Mouse (Mus musculus): ENCODE measurements around the gene Mapkbp1. TPM values are rescaled to one million over a fixed set of nuclear protein-coding genes. Genes with fewer than 3 reads are reported as not detected.
A peak's percentile ranks its signal among the peaks of the same experiment; 100 is the strongest.

The Mapkbp1 gene
- total RNA-seq, 4 experiments from 2014 or later: 42.3 to 51.3 (median 44.2) TPM

DNA sequence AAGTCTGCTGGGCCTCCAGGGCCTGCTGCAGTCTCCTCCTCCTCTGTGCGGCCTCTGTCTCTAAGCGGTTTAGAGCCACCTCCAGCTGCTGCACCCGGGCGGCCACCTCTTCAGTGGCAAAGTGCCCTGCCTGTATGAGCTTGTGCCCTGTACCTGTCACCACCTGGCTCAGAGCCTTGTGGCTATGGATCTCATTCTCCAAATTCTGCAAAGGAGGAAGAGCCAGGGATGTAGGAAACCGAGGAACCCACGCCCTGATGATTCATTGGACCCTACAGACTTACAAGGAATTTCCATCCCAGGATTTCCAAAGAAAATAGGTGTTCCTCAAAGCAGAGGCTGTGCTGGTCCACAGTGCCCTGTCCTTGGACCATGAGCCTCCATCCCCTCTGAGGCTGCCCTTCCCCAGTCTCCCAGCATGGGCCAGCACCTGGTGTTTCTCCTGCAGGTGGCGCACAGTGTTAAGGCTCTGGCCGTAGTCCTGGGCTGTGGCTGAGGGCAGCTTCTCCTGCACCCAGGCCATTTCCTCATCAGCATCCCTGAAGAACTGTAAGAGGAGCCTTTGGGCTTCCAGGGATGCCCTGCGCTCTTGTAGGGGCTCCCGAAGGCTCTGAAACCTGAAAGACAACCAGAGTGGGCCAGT, 77.3 kb downstream of the Mapkbp1 start:
- peak in 1 of 2 experiments; percentile 61 for DNase-seq (ENCODE audit: low spot score in 2 of 2)

DNA sequence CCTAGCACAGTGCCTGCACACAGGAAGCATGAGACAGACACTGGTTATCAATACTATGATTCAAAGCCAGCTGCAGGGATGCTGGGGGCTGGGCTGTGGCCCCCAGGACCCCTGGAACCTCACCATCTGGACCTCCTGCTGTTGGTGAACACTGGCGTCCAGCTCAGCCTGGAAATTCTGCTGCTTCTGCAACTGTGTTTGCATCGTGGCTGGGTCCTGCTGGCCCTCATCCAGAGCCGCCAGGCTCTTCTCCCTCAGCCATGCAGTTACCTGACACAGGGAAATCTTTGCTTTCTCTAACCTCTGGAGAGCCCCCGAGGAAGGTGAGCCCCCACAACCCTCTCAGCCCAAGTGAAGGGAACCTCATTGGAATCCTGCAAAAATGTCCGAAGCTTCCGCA, 78.9 kb downstream of the Mapkbp1 start:
- DNase-seq (ENCODE audit: low spot score in 2 of 2): no peak

DNA sequence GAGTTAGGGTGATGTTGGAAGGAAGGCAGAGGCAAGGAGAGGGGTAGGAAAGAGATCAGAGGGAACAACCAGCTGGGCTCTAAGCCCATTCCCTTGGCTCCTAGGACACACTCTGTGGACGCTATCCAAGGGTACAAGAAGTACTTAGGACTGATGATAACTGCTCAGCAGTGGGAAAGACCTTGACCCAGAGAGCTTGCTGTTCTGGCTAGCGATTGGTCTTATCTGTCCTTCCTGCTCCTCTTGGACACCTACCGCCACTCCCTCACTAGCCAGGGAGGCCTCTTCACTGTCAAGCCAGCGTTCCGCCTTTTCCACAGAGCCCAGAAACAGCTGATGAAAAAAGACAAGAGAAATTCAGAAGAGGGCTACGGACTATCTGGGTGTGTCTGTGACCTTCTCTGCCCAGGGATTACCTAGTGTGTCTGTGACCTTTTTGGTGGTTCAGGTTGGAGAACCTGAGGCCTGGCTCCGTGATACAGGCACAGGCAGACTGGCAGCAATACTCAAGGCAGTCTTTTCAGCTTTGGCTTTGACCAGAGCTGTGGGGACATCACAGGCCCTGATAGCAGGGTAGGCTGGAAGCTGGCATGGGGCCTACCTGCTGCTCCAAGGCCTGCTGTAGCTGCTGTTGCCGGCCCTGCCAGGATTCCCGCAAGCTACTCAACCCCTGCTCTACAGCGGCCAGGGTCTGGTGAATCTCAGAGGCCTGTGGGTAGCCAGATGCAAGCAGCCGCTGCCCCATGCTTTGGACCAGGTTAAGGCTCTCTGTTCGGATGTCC, 82.5 kb downstream of the Mapkbp1 start:
- no peak for DNase-seq (ENCODE audit: low spot score in 2 of 2)

DNA sequence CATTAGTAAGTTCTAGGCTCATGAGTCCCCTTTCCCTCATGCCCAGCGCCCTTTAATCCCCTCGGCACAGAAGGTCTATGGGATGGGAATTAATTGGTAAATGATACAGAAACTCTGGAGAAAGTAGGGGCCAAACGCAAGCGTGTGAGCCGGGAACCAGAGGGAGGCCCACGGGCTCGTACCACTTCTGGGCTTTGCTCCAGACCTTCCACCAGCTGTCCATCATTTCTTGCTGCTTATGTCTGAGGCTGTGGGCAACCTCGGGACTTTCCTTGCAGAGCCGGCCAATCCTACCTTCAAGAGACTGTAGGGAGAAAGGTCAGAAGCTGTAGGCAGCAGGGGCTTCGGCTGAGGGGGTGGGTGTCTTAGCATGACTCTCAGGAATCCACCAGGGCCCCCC, 83.4 kb downstream of the Mapkbp1 start:
- DNase-seq (ENCODE audit: low spot score in 2 of 2): no peak

DNA sequence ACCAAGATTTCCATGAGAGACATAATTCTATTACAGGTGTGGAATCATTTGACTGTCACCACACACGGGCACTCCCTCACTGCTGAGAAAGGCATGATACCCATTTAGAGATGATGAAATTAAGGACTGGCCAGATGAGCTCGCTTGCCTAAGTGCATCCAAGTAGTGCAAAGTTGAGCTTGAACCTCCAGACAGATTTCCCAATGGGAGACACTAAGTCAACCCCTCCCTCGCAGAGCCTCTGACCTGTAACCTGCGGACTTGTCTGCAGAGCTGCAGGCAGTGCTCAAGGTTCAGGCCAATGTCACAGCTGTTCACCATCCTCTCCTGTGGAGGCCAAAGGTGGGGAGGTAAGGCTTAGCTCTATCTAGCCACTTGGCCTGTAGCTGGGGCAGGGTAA, 86.3 kb downstream of the Mapkbp1 start:
- DNase-seq (ENCODE audit: low spot score in 2 of 2): no peak

DNA sequence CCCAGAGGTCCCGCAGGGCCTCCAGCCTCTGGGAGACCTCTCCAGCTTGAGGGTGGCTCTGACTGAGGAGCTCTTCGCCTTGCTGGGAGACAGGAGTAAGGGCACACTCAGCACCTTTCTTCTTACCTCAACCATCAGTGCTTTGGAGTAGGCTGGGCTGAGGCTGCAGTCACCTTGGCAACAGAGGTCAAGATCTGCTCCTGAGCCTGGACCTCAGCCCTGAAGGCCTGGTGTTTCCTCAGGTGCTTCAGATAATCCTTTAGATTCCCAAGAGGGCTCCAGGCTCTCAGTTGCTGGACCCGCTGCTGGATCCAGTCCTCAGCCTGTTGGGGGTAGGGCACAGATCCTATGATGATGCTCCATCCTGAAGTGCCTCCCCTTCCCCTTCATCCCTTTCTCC, 87.0 kb downstream of the Mapkbp1 start:
- DNase-seq (ENCODE audit: low spot score in 2 of 2): no peak

DNA sequence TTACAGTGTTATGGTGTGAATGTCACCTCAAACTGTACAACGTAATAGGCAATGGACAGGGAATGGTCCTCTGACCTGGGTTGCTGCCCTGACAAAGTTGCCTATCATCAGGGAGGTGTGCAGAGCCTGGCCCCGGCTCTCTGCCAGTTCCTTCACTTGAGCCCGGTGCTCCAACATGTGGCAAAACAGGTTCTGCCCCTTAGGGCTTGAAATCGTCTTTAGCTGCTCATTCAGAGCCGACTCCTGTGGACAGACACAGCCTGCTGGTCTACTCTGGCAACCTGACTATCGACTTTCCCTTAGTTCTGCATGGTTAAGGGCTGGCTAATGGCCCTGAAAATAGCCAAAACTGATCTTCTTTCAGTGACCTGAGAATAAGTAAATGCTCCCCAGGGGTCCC, 87.7 kb downstream of the Mapkbp1 start:
- no peak for DNase-seq (ENCODE audit: low spot score in 2 of 2)

DNA sequence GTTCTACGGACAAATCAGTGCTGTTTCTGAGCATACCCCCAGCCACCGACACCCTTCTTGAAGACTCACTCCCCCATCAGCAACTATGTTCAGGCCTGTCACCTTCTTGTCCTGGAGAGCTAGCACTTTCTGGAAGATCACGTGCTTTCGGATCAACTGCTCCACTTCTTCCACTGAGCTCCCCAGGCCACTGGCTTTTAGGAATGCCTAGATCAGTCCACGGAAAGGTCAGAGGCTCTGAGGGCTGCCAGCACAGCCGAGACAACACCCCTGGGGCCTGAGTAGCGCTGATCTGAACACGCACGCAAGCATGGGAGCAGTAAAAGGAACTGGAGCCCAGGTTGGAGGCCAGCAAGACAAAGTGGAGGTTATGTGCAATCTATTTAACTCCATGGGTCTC, 88.2 kb downstream of the Mapkbp1 start:
- no peak for DNase-seq (ENCODE audit: low spot score in 2 of 2)

DNA sequence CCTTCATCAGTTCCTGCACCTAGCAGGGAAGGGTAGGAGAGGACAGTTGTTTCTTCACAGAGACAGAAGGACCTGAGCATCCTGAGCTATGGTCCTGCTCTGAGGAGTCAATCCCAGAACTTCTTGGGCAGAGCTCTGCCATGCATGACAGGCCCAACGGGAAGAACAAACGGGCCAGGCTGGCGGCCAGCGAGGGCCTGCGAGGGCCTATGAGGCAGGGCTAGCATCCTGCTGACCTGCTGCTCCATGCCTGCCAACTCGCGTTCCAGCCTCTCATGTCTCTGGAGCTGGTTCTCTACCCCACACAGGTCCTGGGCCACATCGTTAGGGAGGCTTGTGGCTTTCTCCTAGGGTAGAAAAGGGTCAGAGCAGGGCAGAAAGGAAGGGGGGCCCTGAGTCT, 89.7 kb downstream of the Mapkbp1 start:
- no peak for DNase-seq (ENCODE audit: low spot score in 2 of 2)

DNA sequence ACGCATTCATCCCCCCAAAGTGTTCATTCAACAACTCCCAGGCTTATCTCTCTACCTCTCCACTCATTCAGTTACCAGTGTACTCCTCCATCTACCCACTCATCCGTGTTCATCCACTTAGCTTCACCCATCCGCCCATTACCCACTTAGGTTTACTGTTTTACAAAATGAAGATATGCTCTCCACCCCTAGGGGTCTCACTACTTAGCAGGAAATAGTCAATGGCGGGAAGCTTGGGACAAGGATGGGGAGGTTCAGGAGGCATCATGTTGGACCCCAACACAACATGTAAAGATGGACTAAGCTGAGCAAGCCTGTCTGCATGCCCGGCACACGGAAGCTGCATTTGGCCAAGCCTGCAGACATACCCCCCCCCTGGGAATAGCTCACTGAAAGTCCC, 92.1 kb downstream of the Mapkbp1 start:
- no peak for DNase-seq (ENCODE audit: low spot score in 2 of 2)

DNA sequence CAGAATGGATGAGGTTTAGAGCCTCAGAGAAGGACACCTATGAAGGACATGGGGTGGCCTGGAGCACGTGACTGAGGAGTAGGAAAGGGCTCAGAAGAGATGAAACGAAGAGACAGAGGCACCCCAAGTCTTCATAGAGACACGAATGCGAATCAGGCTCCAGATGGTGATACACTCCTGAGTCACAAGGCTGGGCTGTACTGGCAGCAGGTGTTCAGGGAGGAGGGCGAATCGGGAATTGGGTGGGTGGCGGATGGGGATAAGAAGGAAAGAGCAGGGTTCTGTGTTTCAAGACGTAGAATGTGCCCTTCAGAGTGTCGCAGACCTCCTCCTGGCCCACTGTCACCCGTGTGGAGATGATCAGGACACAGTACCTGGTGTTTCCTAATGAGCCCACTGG, 92.7 kb downstream of the Mapkbp1 start:
- no peak for DNase-seq (ENCODE audit: low spot score in 2 of 2)

DNA sequence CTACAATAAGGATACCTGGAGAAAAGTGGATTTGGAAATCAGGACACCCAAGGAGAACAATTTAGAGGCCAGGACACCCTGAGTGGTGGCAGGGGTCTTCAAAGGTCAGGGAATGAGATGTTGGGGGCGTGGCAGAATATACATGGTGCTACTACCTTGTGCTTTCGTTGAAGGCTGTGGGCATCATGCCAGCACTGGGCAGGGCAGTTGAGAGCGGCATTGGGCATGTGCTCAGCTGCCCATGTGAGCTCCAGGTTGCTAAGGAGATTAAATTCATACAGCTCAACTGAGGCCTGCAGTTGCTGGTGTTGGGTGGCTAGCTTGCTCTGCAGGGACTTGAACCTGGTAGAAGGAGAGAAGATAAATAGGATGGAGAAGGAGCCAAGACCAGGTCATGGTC, 93.7 kb downstream of the Mapkbp1 start:
- no peak for DNase-seq (ENCODE audit: low spot score in 2 of 2)

DNA sequence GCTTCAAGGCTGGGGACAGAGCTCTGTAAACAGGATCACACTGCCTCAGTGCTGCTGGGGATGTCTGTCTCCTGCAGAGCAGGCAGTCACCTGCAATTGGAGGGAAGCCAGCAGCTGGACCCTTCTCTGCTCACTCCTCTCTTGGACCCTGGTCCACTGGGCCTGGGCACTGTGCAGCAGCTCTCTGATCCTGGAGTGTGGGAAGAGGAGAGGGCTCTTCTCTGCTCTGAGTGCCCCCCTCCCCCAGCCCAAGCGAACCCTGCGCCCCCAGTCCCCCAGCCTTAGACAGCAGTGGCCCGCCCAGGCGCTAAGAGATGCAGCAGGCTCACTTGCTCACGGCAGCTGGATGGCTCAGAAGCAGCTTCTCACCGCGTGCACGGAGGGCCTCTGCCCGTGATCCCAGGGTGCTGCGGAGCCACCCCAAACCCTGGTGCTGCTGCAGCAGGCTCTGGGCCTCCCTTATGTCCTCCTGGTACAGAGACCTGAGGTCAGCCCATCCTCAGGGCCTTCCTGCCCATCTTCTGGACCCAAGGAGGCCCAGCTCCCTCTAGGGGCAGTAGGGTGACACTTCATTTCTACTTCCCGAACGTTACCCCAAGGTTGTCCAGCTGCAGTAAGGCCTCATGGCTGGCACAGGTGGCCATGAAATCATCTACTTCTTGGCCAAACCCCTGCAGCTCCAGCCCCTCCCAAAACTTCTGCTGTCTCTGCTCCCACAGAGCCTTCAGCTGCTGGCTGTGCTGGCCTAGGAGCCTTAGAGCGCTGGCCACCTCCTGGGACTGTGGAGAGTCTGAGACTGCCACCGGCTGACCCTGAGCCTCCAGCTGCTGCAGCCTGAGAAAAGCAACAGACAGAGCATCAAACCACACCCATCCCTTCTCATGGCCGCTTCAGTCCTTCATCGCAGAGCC, 96.3 kb downstream of the Mapkbp1 start:
- DNase-seq (ENCODE audit: low spot score in 2 of 2): no peak

DNA sequence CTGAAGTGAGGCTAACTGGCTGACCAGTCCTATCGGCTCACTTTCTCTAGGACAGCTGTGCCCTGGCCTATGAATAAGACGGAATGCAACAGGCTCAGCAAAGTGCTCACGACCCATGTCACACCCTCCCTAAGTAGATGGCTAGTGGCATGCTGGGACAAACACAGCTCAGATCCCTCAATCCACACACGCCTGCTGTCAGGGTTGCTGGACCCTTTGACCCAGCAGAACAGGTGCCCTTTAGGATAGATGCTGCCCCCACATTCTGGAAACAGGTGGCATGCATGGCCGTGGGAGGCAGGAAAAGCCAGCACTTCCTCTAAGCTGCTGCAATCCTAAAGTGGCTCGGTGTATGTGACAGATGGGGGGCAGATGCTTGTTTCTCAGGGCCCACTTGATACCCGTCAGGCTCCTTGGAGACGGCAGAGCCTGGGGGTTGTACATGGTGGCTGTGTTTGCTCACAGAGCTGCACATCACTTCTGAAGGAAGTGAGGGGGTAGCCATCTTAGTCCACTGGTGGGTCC, 97.0 kb downstream of the Mapkbp1 start:
- DNase-seq (ENCODE audit: low spot score in 2 of 2): peak in 1 of 2 experiments; percentile 84

DNA sequence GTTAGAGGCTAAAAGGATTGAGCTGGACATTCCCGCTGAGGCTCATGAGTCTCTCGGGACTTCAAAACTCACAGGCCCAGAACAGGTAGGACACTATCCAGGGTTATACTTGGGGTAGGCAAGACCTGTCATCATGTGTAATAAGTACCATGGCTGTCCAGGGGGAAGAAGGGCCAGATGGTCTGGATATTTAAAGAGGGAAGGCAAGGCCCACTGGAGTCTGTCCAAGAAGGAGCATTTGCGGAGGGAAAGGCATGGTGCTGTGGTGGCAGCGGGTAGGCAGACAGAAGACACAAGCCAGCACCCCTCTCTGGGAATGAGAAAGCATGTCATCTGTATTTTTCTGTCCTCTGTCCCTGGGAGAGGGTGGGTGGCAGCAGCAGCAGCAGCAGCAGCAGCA, 101.6 kb downstream of the Mapkbp1 start:
- no peak for DNase-seq (ENCODE audit: low spot score in 2 of 2)

DNA sequence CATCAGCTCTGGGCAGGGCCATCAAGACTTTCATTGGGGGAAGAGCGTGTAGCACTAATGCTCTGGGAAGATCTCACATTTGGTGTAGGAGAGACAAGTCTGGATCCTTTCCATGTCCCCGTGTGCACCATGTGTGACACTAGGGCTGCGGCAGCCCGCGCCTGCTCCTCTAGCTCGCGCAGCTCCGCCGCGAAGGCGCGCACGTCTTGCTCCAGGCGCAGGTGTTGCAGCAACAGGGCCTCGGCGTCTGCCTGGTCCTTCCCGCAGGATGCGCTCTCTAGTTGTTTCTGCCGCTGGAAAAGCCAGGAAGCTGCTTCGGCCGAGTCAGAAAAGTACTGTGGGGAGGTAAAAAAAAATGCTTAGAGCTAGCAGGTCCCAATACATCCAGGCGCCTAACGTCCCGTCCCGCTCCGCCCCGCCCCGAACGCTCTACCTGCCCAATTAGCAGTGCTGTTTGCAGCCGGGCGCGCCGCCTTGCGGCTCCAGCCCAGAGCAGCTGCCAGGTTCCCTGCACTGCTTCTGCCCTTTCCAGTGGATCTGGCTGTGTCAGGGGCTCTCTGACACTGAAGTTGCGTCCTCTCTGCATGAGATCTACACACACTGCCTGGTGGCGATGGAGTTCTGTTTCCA, 103.7 kb downstream of the Mapkbp1 start:
- peak in 1 of 2 experiments; percentile 44 for DNase-seq (ENCODE audit: low spot score in 2 of 2)

Small RNA genes lying within 50 kb of the gene (microRNA-seq; reads per million reads assigned to microRNA genes)
- 0.22 to 1.1 reads per million in 2 experiments for gene Mir7665

Other genes with a start within 250 kb of the Mapkbp1 start
- gene Itpka, start 230.4 kb upstream of the Mapkbp1 start, total RNA-seq (2022): 100 to 1,000 TPM; 160 to 178 (median 177) TPM
- 10 to 100 TPM; 19.7 to 23.2 (median 20.4) TPM for gene Ltk, start 212.3 kb upstream of the Mapkbp1 start, total RNA-seq (2022)
- 10 to 100 TPM; 18.8 to 21.2 (median 20.4) TPM for gene Rpap1, start 185.2 kb upstream of the Mapkbp1 start, total RNA-seq (2022)
- 100 to 1,000 TPM; 180 to 223 (median 191) TPM for gene Tyro3, start 175.0 kb upstream of the Mapkbp1 start, total RNA-seq (2022)
- gene Mga, start 75.5 kb upstream of the Mapkbp1 start, total RNA-seq (2022): 10 to 100 TPM; 54.9 to 78.5 (median 70.4) TPM
- gene Jmjd7, start 54.8 kb downstream of the Mapkbp1 start, total RNA-seq (2022): 1 to 10 TPM; 3.6 to 4.6 (median 4.2) TPM
- gene Gm28042, start 54.8 kb downstream of the Mapkbp1 start, total RNA-seq (2022): 1 to 10 TPM in 3 of 4 experiments, under 1 TPM in 1; 0.50 to 2.6 (median 1.3) TPM
- gene Pla2g4b, start 60.7 kb downstream of the Mapkbp1 start, total RNA-seq (2022): 1 to 10 TPM; 1.1 to 4.3 (median 2.1) TPM
- 10 to 100 TPM; 13.5 to 20.3 (median 16.0) TPM for gene Ehd4, start 181.9 kb downstream of the Mapkbp1 start, total RNA-seq (2022)